Mouse (Mus musculus) ES-Bruce4 (cell line): ENCODE results near the gene Ubac2.

Source experiments
- CTCF ChIP-seq: IDR thresholded peaks from one replicate; pipeline ENCODE4 v1.8.1; 2011; ENCODE audit warnings: low read depth, low read length
- EP300 ChIP-seq: IDR thresholded peaks from 2 replicates; pipeline ENCODE4 v1.6.1; 2011; ENCODE audit warnings: low read depth, low read length; ENCODE audit not compliant: insufficient read depth
- POLR2A ChIP-seq: IDR thresholded peaks from one replicate; pipeline ENCODE4 v1.8.1; 2011; ENCODE audit warnings: low read length; ENCODE audit not compliant: insufficient read depth

- no peak for TF ChIP-seq POLR2A
- TF ChIP-seq CTCF = no peak
- no peak for TF ChIP-seq EP300
These were observed 178.5 kb downstream of the Ubac2 start for GRCm38 (mm10) chr14:122056871-122057270.
